Comparison of ENCODE assay signal across 8 mouse cellular contexts in genomic region chr7:84605704-84606292, GRCm38 (mm10). TPM values are rescaled to one million over a fixed set of nuclear protein-coding genes. Genes with fewer than 3 reads are reported as not detected.
DNase-seq lines count a peak whose midpoint lies in the region; ATAC-seq and TF ChIP-seq lines count a peak whose summit lies in the region.

No protein-coding gene starts in this region.

- H3K9ac ChIP-seq in heart, embryonic 15.5 days, result peak overlapping the region; percentile 64
- H3K9ac ChIP-seq in liver, embryonic 11.5 days (ENCODE audit: low read depth, low read length), result peak overlapping the region; percentile 65
- H3K9ac ChIP-seq in stomach, embryonic 14.5 days (replicated peaks; ENCODE audit: low read depth, low read length), result peak overlapping the region; percentile 40

- peak; percentile 47 for DNase-seq in forebrain, embryonic 10.5 days (ENCODE audit: extremely low spot score, low spot score)
- DNase-seq in kidney, postnatal 14 days, result peak; percentile 94
- peak; percentile 79 for DNase-seq in liver, embryonic 11.5 days (ENCODE audit: low spot score)

- peak overlapping the region; percentile 92 for H3K27ac ChIP-seq in brown adipose tissue, adult 24 weeks (replicated peaks; ENCODE audit: low read depth, low read length)
- H3K27ac ChIP-seq in forebrain, embryonic 10.5 days, result peak overlapping the region; percentile 79
- no peak overlapping the region for H3K27ac ChIP-seq in heart, embryonic 15.5 days
- peak overlapping the region; percentile 32; the same call in 1 of the 2 replicates for H3K27ac ChIP-seq in liver, embryonic 11.5 days (ENCODE audit: low read depth, low read length)
- no peak overlapping the region for H3K27ac ChIP-seq in stomach, embryonic 14.5 days (ENCODE audit: low read length)

- peak overlapping the region; percentile 98 for H3K4me2 ChIP-seq in heart, embryonic 15.5 days
- peak overlapping the region; percentile 87 for H3K4me2 ChIP-seq in liver, embryonic 11.5 days
- peak overlapping the region; percentile 83 for H3K4me2 ChIP-seq in myocyte (ENCODE audit: low read depth)
- H3K4me2 ChIP-seq in stomach, embryonic 14.5 days (replicated peaks; ENCODE audit: low read depth, low read length), result peak overlapping the region; percentile 93

- TF ChIP-seq CTCF in C2C12 (IDR thresholded peaks at IDR 0.05; ENCODE audit: control insufficient read depth, insufficient read depth, insufficient read length), result no peak

- H3K4me3 ChIP-seq in C2C12 (ENCODE audit: insufficient read depth, poor library complexity, severe bottlenecking), result peak overlapping the region; percentile 50
- peak overlapping the region; percentile 71 for H3K4me3 ChIP-seq in brown adipose tissue, adult 24 weeks (ENCODE audit: insufficient read depth, low read depth, low read length)
- peak overlapping the region; percentile 70 for H3K4me3 ChIP-seq in forebrain, embryonic 10.5 days
- peak overlapping the region; percentile 66 for H3K4me3 ChIP-seq in heart, embryonic 15.5 days
- H3K4me3 ChIP-seq in liver, embryonic 11.5 days (ENCODE audit: low read depth, low read length), result peak overlapping the region; percentile 65
- H3K4me3 ChIP-seq in myocyte, result peak overlapping the region; percentile 61
- H3K4me3 ChIP-seq in stomach, embryonic 14.5 days (ENCODE audit: low read depth, low read length), result peak overlapping the region; percentile 51

- H3K79me3 ChIP-seq in C2C12 (ENCODE audit: low read depth), result no peaks in the 10 kb centered on the region

- H3K79me2 ChIP-seq in C2C12 (ENCODE audit: control insufficient read depth, insufficient read depth), result peaks cover 5% of the 10 kb centered on the region
- no peaks in the 10 kb centered on the region for H3K79me2 ChIP-seq in myocyte (ENCODE audit: control insufficient read depth, insufficient read depth)

- H3K36me3 ChIP-seq in C2C12 (ENCODE audit: control insufficient read depth, insufficient read depth) (no peaks in the 10 kb centered on the region), myocyte (ENCODE audit: control insufficient read depth, insufficient read depth) (no peaks in the 10 kb centered on the region)
- no peaks in the 10 kb centered on the region for H3K36me3 ChIP-seq in forebrain, embryonic 10.5 days (replicated peaks)
- H3K36me3 ChIP-seq in heart, embryonic 15.5 days, result no peaks in the 10 kb centered on the region
- H3K36me3 ChIP-seq in liver, embryonic 11.5 days (ENCODE audit: control insufficient read depth, insufficient read depth, low read length), result no peaks in the 10 kb centered on the region
- no peaks in the 10 kb centered on the region; the same call in 1 of the 2 replicates for H3K36me3 ChIP-seq in stomach, embryonic 14.5 days (ENCODE audit: control insufficient read depth, insufficient read depth, low read length)

- ATAC-seq in heart, embryonic 15.5 days (replicated peaks; ENCODE audit: insufficient number of reproducible peaks, insufficient read depth, low FRiP score, low read depth), result peak; percentile 82
- ATAC-seq in liver, embryonic 11.5 days (replicated peaks; ENCODE audit: low FRiP score), result peak; percentile 94
- peak; percentile 92 for ATAC-seq in stomach, embryonic 14.5 days (ENCODE audit: insufficient number of reproducible peaks, insufficient read depth, low FRiP score, low read depth)

- H3ac ChIP-seq in C2C12 (ENCODE audit: control insufficient read depth, insufficient read length, low read depth), result peak overlapping the region; percentile 65
- peak overlapping the region; percentile 67 for H3ac ChIP-seq in myocyte (ENCODE audit: control insufficient read depth, insufficient read length)

- H3K27me3 ChIP-seq in C2C12 (ENCODE audit: control insufficient read depth, insufficient read depth, insufficient read length) (no peaks in the 10 kb centered on the region), myocyte (ENCODE audit: control insufficient read depth, insufficient read depth, insufficient read length) (no peaks in the 10 kb centered on the region)
- H3K27me3 ChIP-seq in forebrain, embryonic 10.5 days (ENCODE audit: poor library complexity, severe bottlenecking), result peaks cover 16% of the 10 kb centered on the region
- no peaks in the 10 kb centered on the region for H3K27me3 ChIP-seq in heart, embryonic 15.5 days
- H3K27me3 ChIP-seq in liver, embryonic 11.5 days (replicated peaks; ENCODE audit: control insufficient read depth, insufficient read depth, low read length), result no peaks in the 10 kb centered on the region
- H3K27me3 ChIP-seq in stomach, embryonic 14.5 days (ENCODE audit: control insufficient read depth, insufficient read depth, low read length), result no peaks in the 10 kb centered on the region

- H3K9me3 ChIP-seq in forebrain, embryonic 10.5 days, result no peaks in the 10 kb centered on the region
- no peaks in the 10 kb centered on the region for H3K9me3 ChIP-seq in heart, embryonic 15.5 days (replicated peaks)
- no peaks in the 10 kb centered on the region for H3K9me3 ChIP-seq in liver, embryonic 11.5 days (ENCODE audit: control insufficient read depth, low read length)
- H3K9me3 ChIP-seq in stomach, embryonic 14.5 days (ENCODE audit: control insufficient read depth, low read depth, low read length), result no peaks in the 10 kb centered on the region

- H3K4me1 ChIP-seq in brown adipose tissue, adult 24 weeks (ENCODE audit: control insufficient read depth, insufficient read depth, insufficient read length, low read length), result peaks cover 5% of the 10 kb centered on the region; the same call in 1 of the 2 replicates
- H3K4me1 ChIP-seq in forebrain, embryonic 10.5 days, result peaks cover 16% of the 10 kb centered on the region
- peaks cover 15% of the 10 kb centered on the region for H3K4me1 ChIP-seq in heart, embryonic 15.5 days (replicated peaks)
- 0 out of 2 replicates have a peak, but pooled peaks cover 6% of the 10 kb centered on the region for H3K4me1 ChIP-seq in liver, embryonic 11.5 days (replicated peaks; ENCODE audit: control insufficient read depth, insufficient read depth, low read length)
- H3K4me1 ChIP-seq in stomach, embryonic 14.5 days (ENCODE audit: control insufficient read depth, insufficient read depth, low read length), result 0 out of 2 replicates have a peak, but pooled peaks cover 4% of the 10 kb centered on the region

- WGBS in forebrain, embryonic 10.5 days, result under 1% methylated on average over 35 of the region's 36 CpGs
- WGBS in heart, embryonic 15.5 days, result under 1% methylated on average over 36 of the region's 36 CpGs
- 1% methylated on average over 36 of the region's 36 CpGs for WGBS in liver, embryonic 11.5 days
- WGBS in stomach, embryonic 14.5 days, result under 1% methylated on average over 36 of the region's 36 CpGs

- TF ChIP-seq POLR2A in myocyte (IDR thresholded peaks at IDR 0.05; ENCODE audit: insufficient read length, low read depth), result peak; percentile 39

TF ChIP-seq in C2C12, 6 proteins besides CTCF, POLR2A, EP300 and RAD21:
- TF ChIP-seq FOSL1 (IDR thresholded peaks at IDR 0.05; ENCODE audit: insufficient read depth, low read length, poor library complexity, severe bottlenecking), result no peak
- TF ChIP-seq MYOD1 (IDR thresholded peaks at IDR 0.05; ENCODE audit: control insufficient read depth, insufficient read length, low read depth), result no peak
- no peak for TF ChIP-seq CEBPB (IDR thresholded peaks at IDR 0.05; ENCODE audit: low read depth)
- TF ChIP-seq MYOG (IDR thresholded peaks at IDR 0.05; ENCODE audit: control insufficient read depth, extremely low read depth, insufficient read length), result no peak
- TF ChIP-seq USF1 (IDR thresholded peaks at IDR 0.05; ENCODE audit: low read depth), result no peak
- no peak for TF ChIP-seq MAX (IDR thresholded peaks at IDR 0.05)
TF ChIP-seq in C2C12: peak in this region for 0.

TF ChIP-seq in myocyte, 11 proteins besides CTCF, POLR2A, EP300 and RAD21:
- TF ChIP-seq USF1 (IDR thresholded peaks at IDR 0.05; ENCODE audit: low read depth), result no peak
- TF ChIP-seq MAX (IDR thresholded peaks at IDR 0.05; ENCODE audit: low read depth), result no peak
- TF ChIP-seq MYOG (IDR thresholded peaks at IDR 0.05; ENCODE audit: control insufficient read depth in 1 of 3, insufficient read depth in 1 of 3, insufficient read length in 2 of 3, low read depth in 2 of 3), result no peak
- no peak for TF ChIP-seq REST (IDR thresholded peaks at IDR 0.05; ENCODE audit: insufficient read depth, insufficient read length)
- TF ChIP-seq MYOD1 (IDR thresholded peaks at IDR 0.05; ENCODE audit: control insufficient read depth in 1 of 3, insufficient read length in 2 of 3, low read depth in 2 of 3), result no peak
- TF ChIP-seq TCF12 (IDR thresholded peaks at IDR 0.05; ENCODE audit: insufficient read depth, poor library complexity, severe bottlenecking), result no peak
- no peak for TF ChIP-seq CEBPB (IDR thresholded peaks at IDR 0.05; ENCODE audit: insufficient read depth, poor library complexity, severe bottlenecking)
- no peak for TF ChIP-seq SRF (IDR thresholded peaks at IDR 0.05; ENCODE audit: control insufficient read depth, insufficient read length, low read depth)
- no peak for TF ChIP-seq POLR2AphosphoS2 (IDR thresholded peaks at IDR 0.05; ENCODE audit: insufficient read length, low read depth)
- TF ChIP-seq E2F4 (IDR thresholded peaks at IDR 0.05; ENCODE audit: insufficient read depth), result no peak
- no peak for TF ChIP-seq TCF3 (IDR thresholded peaks at IDR 0.05; ENCODE audit: insufficient read length, low read depth)

RNA-seq across cellular contexts. Expression of gene Fah, which starts 0.7 kb away (rescaled TPM):
- polyA plus RNA-seq in C2C12 (2012; fragmentation: generic; extraction: Trizol), result 22.2 TPM
- polyA plus RNA-seq in brown adipose tissue, adult 24 weeks (2012; ENCODE audit: insufficient read depth, insufficient read length, missing spikeins), result 42.2 and 64.7 TPM in 2 replicates
- polyA plus RNA-seq in forebrain, embryonic 10.5 days (2016; fragmentation: Nextera tagmentation; extraction: Ambion mirVana), result 1.9 and 2.2 TPM in 2 replicates
- 4.4 and 6.6 TPM in 2 replicates for polyA plus RNA-seq in heart, embryonic 15.5 days (2015; fragmentation: Nextera tagmentation; extraction: Ambion mirVana)
- polyA plus RNA-seq in liver, embryonic 11.5 days (2014; fragmentation: Nextera tagmentation; extraction: Ambion mirVana), result 20.7 and 21.3 TPM in 2 replicates
- 39.8 TPM for polyA plus RNA-seq in myocyte (2012; fragmentation: generic; extraction: Trizol)
- 11.8 and 13.1 TPM in 2 replicates for polyA plus RNA-seq in stomach, embryonic 14.5 days (2014; fragmentation: Nextera tagmentation; extraction: Ambion mirVana)

Comparison
In these comparisons a context has a peak if more than half of its experiments do, and no peak if none do; other contexts are left out.
1. H3K27ac ChIP-seq: peak in brown adipose tissue, adult 24 weeks (single experiment), forebrain, embryonic 10.5 days (single experiment) and liver, embryonic 11.5 days (single experiment); none in heart, embryonic 15.5 days (single experiment) and stomach, embryonic 14.5 days (single experiment).
2. Peak in every context shown above with its lines, with median percentiles within 50 percentile points of each other: H3K4me3 ChIP-seq, DNase-seq, ATAC-seq, H3K4me2 ChIP-seq and H3K9ac ChIP-seq.